Mouse (Mus musculus) retina, postnatal 1 day (tissue): Measurements from ENCODE around the gene Igf2bp3.
"Not testable (repeated sequence)": the region's sequence is repeated elsewhere in the genome, so short reads cannot be mapped to it uniquely, and the experiment has no call there.

Experiments
- DNase-seq: peaks from one replicate; pipeline ENCODE4 v3.0.0-alpha.2; 2012

Igf2bp3 gene

GRCm38 (mm10) chr6:49214928-49215747 lies at the start of gene Igf2bp3:
TSS of gene Igf2bp3 (minus strand) at chr6:49214957.
- DNase-seq = peak; percentile 96

- not testable (repeated sequence) for DNase-seq
Measured at GRCm38 (mm10) chr6:49264446-49264845, 49.7 kb upstream of the Igf2bp3 start.

DNA sequence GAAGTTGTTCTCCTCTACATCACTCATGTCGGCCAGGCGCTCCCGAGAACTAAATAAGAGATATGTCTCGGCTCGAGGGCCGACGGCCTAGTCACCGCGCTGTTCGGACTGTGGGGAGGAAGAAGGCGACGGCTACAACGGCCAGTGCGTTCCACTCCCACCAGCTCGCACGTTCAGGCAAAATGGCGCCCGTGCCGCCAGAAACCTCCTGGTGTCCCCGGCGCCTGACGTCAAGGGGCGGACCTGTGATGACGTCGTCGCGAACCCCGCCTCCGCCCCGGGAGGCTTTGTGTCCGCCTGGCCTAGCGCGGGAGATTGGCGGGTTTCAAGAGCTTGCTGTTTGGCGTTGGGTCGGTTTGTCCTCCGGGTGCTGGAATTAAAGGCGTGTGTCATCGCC lies 49.1 kb upstream of the Igf2bp3 start, which contains the start of gene Tra2a:
Gene Tra2a, minus strand, starts transcription at position 187 of the 397 bp plus-strand sequence.
- peak; percentile 98 for DNase-seq

DNA sequence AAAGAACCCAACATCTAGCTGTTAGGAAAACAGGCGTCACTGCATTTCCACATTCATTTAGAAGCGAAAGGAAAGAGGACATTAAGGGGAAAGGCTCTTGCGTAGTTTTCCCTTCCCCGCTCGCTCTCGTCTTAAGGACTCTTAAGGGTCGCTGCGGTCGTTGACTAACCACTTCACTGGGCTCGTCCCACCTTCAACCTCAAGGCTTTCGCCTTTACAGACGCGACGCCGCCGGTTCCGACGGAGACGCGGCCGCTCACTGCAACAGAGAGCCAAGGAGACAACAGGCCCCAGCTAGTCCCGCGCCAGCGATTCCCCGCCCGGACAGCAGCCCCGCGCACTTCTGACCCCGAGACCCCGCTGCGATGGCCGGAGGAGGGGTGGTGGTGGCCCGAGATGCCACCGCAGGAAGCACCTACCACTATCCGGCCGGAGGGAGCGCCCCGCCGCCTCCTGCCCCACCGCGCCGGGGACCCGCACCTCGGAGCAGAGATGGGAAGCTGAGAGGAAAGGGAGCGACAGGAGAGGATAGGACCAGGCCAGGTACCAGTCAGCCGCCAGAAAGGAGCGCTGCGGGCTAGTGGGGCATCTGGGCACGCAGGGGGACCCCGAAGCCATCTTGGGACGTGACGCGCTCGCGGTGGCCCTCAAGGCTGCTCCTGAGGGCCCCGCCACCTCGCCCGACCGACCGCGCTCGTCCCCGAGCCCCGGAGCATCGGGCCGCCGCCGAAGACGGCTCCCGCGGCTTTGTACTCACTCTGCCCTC lies 48.5 kb upstream of the Igf2bp3 start:
- peak; percentile 58 for DNase-seq

DNA sequence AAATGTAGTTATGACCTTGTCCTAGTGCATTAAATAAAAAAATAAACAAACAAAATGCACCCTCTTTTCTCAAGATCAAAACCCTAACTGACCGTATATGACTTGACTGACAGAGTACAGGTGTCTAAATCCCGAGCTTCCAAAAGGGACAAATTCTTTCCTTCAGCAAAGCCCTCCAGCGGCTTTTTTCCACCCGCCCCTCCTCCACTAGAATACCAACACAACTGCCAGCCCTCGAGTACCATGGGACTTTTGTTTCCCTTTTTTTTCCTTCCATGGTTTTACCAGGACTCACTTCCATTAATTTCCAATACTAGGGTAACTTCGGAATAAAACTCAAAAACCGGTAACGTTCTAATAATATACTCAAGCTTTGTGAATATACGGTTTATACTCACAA lies 47.7 kb upstream of the Igf2bp3 start:
- DNase-seq = peak; percentile 40

GRCm38 (mm10) chr6:49259711-49260110 lies 45.0 kb upstream of the Igf2bp3 start:
- DNase-seq = no peak

DNA sequence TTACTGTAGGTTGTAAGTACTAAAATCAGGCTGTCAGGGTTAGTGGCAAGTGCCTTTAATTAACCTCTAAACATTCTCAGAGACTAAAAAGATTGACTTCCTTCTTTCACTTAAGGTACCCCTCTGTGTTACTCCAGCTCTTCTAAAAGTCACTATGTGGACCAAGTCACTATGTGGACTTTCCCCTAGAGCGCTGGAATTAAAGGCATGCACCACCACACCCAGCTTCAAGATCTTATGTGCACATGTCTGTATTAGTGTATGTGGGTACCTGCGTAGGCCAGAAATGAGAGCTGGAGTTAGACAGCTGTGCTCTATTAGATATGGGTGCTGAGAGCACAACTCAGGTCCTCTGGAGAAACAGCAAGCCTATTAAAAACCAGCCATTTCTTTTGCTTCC lies 43.1 kb upstream of the Igf2bp3 start:
- DNase-seq = no peak

GRCm38 (mm10) chr6:49252207-49252606 lies 37.5 kb upstream of the Igf2bp3 start:
- DNase-seq = no peak

- no peak for DNase-seq
Measured at GRCm38 (mm10) chr6:49251199-49251598, 36.4 kb upstream of the Igf2bp3 start.

- DNase-seq = peak; percentile 78
Measured at GRCm38 (mm10) chr6:49247246-49247645, 32.5 kb upstream of the Igf2bp3 start.

GRCm38 (mm10) chr6:49242331-49242730 lies 27.6 kb upstream of the Igf2bp3 start:
- DNase-seq = no peak

GRCm38 (mm10) chr6:49241562-49241961 lies 26.8 kb upstream of the Igf2bp3 start:
- no peak for DNase-seq

DNA sequence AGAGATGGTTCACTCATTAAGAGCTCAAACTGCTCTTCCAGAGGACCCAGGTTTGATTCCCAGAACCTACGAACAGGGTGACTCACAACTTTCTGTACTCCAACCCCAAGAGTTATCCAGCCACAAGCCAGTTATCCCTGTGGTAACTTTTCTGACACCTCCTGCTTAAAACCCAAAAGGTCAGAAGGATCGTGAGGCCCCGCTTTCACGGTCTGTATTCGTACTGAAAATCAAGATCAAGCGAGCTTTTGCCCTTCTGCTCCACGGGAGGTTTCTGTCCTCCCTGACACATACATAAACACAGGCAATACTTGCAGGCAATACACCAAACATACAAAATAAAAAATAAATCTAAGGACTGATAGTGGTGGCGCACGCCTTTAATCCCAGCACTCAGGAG lies 21.6 kb upstream of the Igf2bp3 start:
- peak; percentile 68 for DNase-seq

GRCm38 (mm10) chr6:49233356-49233755 lies 18.6 kb upstream of the Igf2bp3 start:
- DNase-seq = peak; percentile 44

DNA sequence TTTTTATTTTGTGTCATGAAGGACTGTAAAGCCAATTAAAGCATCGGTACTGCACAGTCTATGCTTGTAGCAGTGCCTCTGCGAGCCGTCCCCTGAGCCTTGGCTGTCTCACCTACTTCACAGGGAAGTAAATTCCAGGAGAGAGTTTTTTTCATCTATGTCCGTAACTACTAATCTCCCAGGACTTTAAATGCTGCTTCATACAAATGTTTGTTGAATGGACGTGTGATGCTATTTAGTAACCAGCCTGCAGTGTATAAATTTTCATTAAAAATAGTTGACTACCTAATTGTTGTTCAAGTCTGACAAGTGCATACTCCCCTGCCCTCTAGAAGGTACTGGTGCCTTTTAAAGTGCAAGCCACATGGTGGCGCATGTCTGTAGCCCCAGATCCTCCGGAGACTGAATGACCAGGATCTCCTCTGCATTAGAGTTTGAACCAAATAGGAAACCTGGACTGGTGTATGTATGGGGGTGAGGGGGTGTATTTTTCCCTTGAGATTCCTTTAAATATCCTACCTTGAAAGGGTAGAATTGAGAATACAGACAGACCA lies 13.4 kb upstream of the Igf2bp3 start:
- peak; percentile 71 for DNase-seq

- DNase-seq = peak; percentile 68
Measured at GRCm38 (mm10) chr6:49227184-49227735, 12.5 kb upstream of the Igf2bp3 start.

DNA sequence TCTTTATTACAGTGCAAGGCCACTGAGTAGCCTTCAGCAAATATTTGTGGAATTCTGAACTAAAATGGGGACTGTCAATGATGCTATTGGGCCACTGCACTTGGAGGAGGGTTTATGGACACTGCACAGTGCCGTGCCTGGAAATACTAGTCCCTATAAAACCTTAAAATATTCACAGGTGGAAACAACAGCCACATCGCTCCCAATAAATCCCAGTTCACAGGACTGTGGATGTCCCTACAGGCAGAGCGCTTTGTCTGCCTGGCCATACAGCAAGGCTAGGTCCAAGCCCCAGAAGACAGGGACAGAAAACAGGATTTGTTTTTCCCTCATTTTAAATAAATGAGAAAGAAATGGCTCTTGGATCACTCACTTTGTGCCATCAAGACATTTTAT lies 11.0 kb upstream of the Igf2bp3 start:
- no peak for DNase-seq

DNA sequence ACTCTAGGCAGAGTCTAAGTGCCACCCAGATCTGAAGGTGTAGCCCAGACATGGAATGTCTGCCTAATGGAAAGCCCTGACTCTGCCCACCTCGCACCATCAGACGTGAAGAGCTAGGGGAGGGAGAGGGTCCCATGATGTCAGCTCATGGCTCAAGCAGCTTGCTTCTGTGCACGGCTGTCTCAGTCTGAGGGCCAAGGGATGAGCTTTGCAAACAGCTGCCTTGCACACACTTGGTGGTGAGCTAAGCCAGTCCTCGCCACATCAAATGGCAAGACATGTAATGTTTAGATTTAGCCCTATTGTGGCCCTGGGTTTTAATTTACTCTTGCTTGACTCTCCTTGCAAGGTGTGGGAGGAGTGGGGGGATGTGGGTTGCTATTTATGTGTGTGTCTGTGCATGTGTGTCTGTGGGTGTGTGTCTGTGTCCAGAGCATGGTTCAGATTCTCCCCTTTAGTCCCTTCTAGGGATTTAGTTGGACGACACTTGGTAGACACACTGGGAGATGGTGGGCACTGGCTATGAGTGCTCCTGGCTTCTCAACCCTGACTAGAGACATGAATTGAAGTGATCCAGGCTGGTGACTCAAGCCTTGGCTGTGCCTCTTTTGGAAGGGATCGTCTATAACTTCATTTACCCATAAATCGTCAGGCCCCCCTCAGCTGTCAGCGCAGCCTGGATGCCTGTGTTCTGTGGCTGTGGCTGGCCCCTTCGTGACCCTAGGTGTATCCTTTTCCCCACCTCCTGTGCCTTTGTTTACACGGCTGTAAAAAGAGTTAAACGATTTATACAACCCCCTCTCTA lies 10.4 kb upstream of the Igf2bp3 start:
- no peak for DNase-seq

DNA sequence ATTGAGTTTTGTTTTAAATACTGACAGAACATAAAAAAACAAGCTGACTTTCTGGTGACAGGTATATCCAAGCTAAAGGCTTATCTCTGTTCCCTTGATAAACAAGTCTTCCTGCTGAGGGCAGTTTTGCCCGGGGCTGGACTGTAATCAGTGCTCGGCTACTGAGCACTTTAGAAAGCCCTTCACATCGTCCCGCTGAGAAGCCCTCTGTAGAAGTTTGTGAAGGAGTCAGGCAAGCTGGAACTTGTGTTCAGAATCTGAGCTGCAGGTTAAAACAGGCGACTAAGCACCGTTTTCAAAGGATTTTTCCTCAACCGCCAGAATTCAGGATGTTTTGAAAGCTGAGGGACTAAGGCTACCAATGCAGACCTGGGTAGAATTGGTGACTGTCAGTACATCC lies 7.1 kb upstream of the Igf2bp3 start:
- no peak for DNase-seq

- DNase-seq = peak; percentile 61
Measured at GRCm38 (mm10) chr6:49219920-49220604, 5.3 kb upstream of the Igf2bp3 start.

DNA sequence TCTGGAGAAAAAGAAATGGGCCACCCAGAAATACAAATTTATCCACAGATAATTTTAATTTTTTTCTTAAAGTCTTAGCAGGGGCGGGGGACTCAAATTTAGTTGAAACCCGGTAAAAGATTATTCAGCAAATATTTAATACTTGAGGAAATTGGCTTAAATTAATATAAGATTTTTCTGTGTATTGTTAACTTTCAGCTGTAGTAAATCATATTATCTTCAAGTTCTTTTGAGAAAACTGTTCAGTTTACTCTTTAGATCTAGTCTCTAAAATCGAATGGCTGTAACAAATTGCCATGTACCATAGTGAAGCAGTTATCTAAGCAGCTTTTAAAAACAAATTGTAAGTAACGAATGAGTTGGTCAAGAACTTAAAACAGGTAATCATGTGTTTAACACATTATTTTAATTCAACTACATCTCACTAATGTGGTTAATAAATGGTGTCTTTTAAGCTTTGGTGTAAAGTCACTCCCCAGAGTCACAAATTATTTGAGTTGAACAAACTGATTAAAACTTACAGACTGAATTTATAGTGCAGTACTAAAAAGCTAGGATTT lies 4.3 kb upstream of the Igf2bp3 start:
- no peak for DNase-seq
